Mouse (Mus musculus) small intestine, adult 2 months (tissue): Measurements from ENCODE around the gene Wfdc8.

Source experiments
- CTCF ChIP-seq: fragments of 200-500 bp; IDR thresholded peaks from 2 replicates; pipeline ENCODE4 v1.5.1; 2012; ENCODE audit warnings: low read depth, mild to moderate bottlenecking, control low read depth, inconsistent platforms, low read length, moderate library complexity, mixed read lengths; ENCODE audit not compliant: insufficient replicate concordance, insufficient read length; ENCODE audit errors: extremely low read depth
- POLR2A ChIP-seq: fragments of 200-500 bp; IDR thresholded peaks from 2 replicates; pipeline ENCODE4 v1.6.1; 2012; ENCODE audit warnings: low read depth, mild to moderate bottlenecking, control low read depth, inconsistent platforms, low read length, moderate library complexity

GRCm38 (mm10) chr2:164560106-164560505 is 53.3 kb downstream of the Wfdc8 start:
- TF ChIP-seq CTCF (no peak), POLR2A (no peak)
